13 mouse cellular contexts compared by ENCODE assay signal in the genomic region with DNA sequence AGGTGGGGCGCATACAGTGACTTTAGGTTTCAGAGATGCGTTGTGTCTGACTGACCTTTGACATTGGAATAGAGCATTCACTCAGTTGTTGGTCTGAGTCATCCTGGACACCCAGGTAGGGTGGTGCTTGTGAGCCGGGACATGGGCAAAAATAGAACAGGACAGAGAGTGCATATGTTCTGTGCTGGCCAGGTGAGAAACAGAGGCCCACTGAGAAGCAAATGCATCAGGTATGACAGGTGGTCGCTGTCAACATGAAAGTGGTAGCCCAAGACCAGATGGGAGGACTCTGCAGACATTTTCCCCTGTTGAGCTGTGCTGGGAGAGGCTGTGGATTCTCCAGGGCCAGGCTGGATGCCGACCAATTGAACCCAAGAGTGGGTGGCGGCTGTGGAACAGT.
"Had no signal": no experiment of that assay in that cellular context is flagged by ENCODE, and none has a peak within 500 bp of the region (broad histone marks: within the 10 kb centered on the region; RNA-seq: fewer than 3 reads in every experiment).

No protein-coding gene starts in this region.

- ATAC-seq: liver, postnatal 0 days; lung, postnatal 0 days; midbrain, embryonic 13.5 days; midbrain, embryonic 15.5 days had no signal

- DNase-seq: liver, postnatal 0 days; lung, adult 2 months; lung, postnatal 14 days; lung, postnatal 36 days; right cerebral cortex, postnatal 25 days; right cerebral cortex, postnatal 4 days; spleen, adult 18-20 months; thymus, adult 18-20 months; thymus, postnatal 14 days; thymus, postnatal 36 days had no signal
